Mouse (Mus musculus) adrenal gland, postnatal 14 days (tissue): ENCODE results near the gene Ebf4. TPM values are rescaled to one million over a fixed set of nuclear protein-coding genes. Genes with fewer than 3 reads are reported as not detected.

Experiments
- DNase-seq: peaks from one replicate; pipeline ENCODE4 v3.0.0; 2021; ENCODE audit warnings: mixed read lengths
- total RNA-seq: library from RNA; stranded (reverse); gene quantifications from 2 replicates; pipeline ENCODE4 v1.2.3, GENCODE M21; 2021

Gene Ebf4
- total RNA-seq, 1 experiment from 2014 or later = 3.6 TPM

DNA sequence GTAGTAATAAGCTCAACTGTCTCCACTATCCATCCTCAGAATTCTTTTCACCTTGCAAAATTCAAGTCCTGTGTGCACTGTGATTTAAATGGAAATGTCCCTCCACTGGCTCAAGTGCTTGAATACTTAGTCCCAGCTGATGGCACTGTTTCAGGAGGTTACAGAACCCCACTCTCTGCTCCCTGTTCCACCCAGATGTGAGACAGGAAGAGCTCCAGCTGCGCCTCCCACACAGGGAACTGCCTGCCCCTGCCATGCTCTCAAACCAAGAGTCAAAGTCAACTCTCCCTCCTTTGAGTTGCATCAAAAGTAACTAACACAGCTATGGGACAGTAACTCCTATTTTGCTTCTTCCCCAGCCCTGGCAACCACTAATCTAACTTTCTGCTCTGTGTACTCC is 91.2 kb downstream of the Ebf4 start:
- no peak for DNase-seq

DNA sequence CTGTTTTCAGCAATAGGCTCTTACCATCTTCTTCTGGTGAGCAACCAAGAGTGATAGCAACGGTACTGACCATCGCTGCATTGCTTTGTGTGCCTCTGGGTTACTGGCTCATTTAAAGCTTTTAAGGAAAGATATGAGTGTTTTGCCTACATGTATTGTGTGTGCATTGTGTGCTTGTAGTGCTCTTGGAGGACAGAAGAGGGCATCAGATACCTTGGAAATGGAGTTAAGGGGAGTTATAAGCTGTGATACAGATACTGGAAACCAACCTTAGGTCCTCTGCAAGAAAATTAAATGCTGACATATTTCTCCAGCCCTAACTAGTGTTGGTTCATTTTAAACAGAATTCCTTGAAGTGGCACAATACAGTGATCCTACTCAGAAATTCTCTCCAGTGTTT is 93.8 kb downstream of the Ebf4 start:
- no peak for DNase-seq

DNA sequence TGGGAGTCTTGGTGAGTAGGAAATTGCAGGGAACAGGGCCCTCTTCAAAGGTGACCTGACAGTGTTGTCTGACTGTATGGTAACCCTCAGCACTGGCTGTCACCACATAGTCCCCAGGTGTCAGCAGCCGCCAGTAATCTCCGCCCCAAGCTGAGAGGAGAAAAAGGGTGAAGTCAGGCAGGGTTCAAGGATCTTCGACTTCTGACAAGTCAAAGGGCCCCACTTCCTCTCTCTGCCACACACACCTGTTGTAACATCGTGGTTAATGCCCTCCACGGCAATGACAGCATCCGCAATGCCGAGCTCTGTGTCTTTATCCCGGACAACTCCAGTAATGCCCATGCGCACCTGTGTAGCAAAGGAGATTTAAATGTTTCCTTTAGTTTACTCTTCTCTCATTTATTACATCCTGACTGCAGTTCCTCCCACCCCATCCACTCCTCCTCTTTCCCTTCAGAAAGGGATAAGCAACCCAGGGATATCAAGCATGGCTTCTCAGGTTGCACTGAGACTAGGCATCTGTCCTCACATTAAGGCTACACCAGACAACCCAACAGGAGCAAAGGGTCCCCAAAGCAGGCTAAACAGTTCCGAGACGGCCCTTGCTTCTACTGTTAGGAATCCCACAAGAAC is 96.1 kb downstream of the Ebf4 start:
- no peak for DNase-seq

DNA sequence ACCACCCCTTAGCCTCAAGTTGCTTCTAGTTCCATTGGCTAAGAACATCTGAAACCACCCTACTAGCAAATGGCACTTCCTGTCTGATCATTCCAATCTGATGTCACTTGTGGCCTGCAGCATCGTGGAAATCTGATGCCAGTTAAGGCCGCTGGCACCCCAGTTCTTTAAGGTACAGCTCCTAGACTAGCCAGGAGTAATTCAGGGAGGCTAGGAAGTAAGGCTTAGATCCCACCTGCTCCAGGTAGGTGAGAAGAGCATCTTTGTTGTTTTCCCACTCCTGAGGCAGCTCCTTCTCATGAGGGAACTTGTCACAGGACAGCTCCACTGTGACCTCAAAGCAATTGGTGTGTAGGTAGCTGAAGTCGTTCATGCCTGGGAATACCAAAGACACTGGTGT is 97.9 kb downstream of the Ebf4 start:
- DNase-seq = no peak

DNA sequence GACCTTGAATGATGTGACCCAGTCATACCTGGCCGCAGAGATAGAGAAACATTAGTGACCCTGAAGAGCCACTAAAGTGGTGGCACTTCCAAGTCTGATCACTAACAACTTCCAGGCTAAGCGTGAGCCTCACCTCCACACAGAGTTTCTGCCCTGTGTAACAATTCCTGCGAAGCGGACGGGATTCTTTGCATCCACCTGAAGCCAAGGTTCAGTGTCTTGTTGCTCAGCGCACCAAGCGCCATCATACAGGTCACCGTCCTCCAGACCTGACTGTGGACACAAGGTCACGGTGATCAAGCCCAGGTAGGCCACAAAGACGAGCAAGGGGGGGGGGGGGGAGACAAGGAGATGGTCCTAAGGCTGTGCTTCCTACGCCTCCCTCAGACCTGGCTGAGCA is 100.7 kb downstream of the Ebf4 start:
- no peak for DNase-seq

DNA sequence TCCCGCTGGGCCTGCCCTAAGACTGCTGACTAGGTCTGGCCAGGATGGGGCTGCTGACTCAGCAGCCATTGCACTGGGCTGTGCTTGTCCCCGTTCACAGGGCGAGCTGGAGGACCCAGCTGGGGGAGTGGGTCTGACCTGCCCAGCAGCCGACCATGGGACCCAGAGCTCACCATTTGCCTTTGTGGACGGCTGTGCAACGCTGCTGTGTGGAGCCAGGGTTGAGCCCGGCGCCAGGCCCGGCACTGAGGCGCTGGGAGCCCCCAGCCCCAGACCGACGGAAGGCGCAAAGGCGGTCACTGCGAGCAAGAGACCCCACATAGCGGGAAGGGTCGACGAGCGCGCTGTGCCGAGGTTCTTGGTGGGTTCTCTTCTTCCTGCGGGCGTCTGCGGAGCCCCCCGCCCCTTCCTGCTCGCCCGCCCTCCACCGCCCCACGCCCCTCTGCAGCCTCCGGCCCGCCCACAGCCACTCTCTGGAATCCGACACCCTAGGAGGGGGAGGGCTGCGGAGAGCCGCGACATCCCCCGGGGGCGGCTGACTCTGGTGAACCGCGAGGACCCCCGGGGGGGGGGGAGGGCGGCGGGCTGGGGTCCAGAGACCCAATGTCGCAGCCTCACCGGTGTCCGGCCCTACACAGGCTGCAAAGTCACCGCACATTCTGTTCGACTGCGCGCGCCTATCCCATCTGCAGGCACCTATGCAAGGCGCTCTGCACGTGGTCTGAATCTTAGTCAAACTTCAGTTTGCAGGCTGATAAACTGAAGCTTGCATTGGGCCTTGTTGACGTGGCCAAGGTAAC is 102.4 kb downstream of the Ebf4 start, which contains the start of gene Cpxm1:
Gene Cpxm1, minus strand, starts transcription at position 389 of the 800 bp plus-strand sequence.
- peak; percentile 44 for DNase-seq

DNA sequence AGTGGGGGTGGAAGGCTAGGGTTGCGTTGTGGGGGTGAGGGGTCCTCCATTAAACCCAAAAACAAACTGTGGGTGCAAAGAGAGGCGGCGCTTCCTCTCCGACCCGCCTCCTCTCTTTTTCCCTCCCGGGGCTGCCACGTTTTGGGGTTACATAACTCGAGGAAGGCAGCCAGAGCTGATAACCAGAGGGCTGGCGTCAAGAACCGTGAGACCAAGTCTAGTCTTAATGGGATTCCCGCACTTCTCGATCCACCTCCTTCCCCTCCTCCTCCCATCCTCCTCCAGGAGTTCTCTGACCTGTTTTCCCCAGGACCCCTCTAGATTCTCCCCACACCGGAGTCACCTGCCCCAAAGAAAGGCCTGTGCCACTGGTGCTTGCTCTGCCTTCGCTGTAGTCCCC is 103.1 kb downstream of the Ebf4 start:
- peak; percentile 30 for DNase-seq

DNA sequence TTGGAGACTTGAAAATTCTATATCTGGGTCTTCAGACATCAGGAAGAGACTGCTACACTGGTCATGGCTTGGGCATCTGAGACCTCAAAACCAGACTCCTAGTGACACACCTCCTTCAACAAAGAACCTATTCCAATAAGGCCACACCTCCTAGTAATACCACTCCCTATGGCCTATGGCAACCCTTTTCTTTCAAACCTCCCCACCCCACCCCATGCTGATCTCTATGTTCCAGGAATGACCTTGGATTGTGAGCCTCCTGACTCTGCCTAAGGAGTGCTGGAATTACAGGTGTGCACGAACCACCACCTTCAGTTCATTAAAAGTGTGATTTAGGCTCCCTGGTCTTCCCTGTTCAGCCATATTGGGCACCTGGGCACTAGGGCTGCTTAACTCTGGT is 105.1 kb downstream of the Ebf4 start:
- no peak for DNase-seq

DNA sequence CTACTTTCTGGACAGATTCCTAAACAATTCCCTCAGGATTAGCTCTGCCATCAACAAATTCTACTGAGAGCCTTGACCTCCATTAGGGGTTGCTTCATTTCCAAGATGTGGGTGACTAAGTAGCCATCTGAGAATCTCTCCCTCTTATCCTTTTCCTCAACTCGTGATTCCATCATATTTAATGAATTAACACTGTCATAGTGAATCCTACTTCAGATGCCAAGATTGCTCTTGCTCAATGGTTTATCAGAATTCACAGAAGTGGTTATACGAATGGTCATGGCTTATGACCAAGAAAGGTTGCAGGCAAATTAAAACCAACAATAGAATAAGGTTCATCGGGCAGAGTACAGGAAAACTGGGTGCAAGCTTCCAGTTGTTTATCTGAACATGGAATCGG is 106.9 kb downstream of the Ebf4 start:
- no peak for DNase-seq

DNA sequence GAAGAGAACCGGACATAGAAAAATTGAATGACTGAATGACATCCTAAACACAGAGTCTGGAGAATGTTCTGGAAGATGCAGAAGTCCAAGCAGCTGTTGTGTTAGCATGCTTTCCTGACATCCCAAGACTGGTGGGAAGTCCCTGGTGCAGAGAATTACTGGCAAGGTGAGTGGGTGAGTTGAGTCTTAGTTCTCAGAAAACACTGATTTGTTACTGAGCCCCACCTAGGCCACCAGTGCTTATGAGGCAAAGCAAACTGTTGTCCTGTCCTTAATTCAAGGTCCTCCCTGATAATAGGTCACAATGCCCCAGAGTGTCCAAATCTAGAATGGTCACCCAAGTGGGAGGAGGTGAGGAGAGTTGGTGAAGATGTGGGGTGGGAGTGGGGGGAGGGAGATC is 110.0 kb downstream of the Ebf4 start, which contains the start of the genes Gm28372 and 1700020A23Rik:
Gene Gm28372, plus strand, starts transcription at position 301 of the 400 bp plus-strand sequence.
Gene 1700020A23Rik, plus strand, starts transcription at position 321 of the 400 bp plus-strand sequence.
- DNase-seq = no peak

DNA sequence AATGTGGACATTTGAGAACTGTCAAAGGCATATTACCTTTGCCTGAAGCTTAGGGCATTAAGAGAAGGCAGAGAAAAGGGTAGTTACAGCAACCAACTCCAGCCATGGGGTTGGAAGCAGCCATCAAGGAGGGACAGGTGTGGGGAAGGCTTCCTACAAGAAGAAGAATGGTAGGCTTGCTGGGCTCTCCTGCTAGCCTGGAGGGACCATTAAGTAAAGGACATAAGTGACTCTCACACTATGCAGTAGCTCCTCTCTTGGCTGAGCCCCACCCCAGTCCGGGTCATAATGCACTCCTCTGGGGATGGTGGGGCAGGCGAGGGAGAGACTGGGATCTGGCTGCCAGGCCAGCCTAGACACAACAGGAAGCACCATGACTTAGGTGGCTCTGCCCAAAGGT is 111.2 kb downstream of the Ebf4 start, which contains the start of gene Tmem239:
Gene Tmem239, plus strand, starts transcription at position 301 of the 400 bp plus-strand sequence.
- DNase-seq = no peak

DNA sequence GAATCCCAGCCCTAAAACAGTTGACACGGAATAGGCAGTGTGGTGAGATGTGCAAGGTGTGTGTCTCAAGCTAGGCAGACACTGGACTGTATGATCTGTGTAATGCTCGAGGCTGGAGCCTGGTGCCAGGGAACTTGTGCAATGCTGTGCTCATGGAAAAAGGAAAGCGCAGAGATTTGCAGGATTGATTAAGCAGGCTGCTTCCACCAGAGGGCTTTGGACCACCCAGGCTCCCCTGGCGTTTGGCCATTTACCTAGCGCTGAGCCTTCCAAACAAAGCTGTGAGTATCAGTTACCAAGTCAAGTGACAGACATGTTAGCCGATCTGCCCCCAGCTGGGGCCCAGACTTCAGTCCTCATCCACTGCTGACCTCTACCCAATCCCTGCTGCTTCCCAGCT is 113.2 kb downstream of the Ebf4 start:
- DNase-seq = no peak

DNA sequence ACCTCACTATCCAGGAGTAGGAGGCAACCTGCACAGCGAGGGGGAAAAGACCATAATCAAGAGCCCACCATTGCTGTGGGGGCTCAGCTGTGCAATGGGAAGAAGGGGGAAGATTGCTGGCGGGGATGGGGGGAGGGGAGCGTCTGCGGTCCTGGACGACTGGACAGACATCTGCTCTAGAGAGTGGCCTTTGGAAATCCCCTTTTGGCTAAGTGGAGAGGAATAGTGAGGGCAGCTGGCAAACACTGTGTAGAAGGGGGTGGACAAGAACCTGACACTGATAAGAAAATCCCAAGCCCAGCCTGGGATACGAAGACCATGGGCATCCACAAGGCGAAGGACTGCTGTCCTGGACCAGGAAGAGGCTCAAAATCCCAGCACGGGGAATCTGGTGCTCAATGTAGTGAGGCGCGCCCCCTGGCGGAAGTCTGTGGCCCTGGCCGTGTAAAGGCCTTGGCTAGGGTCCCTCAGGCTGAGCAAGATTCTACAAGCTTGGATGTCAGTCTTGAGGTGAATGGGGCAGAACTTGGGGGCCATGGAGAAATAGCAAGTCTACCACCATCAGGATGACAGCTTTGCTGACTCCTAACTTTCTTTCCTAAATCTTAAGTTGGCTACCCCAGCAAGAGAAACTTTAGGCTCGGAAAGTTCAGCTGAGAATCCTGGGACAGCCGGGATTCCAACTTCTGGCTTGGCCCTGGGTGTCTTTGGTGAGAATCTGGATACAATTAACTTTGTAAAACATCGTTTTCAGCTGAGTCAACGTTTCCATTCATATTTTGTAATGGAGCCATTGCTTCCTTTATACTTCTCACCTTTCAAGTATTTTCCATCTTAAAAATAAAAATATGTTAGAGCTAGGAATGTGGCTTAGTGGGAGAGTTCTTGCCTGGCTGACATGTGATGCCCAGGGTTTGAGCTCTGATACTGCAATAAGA is 116.9 kb downstream of the Ebf4 start:
- DNase-seq = peak; percentile 93

DNA sequence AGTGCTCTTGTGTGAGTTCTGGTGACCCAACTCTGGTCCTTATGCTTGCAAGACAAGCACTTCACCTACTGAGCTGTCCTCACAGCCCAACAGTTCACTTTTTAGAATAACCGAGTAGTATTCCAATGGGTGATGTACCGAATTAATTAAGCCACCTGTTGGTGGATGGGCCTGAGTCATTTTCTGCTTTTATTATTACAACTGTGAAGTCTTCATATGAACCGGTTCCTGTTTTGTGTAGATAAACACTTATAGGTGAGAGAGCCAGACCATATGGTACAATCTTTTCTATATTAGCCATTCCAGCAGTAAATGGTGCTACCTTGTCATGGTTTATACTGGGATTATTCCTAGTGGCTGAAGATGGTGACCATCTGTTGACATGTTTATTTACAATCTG is 117.8 kb downstream of the Ebf4 start:
- DNase-seq = no peak

DNA sequence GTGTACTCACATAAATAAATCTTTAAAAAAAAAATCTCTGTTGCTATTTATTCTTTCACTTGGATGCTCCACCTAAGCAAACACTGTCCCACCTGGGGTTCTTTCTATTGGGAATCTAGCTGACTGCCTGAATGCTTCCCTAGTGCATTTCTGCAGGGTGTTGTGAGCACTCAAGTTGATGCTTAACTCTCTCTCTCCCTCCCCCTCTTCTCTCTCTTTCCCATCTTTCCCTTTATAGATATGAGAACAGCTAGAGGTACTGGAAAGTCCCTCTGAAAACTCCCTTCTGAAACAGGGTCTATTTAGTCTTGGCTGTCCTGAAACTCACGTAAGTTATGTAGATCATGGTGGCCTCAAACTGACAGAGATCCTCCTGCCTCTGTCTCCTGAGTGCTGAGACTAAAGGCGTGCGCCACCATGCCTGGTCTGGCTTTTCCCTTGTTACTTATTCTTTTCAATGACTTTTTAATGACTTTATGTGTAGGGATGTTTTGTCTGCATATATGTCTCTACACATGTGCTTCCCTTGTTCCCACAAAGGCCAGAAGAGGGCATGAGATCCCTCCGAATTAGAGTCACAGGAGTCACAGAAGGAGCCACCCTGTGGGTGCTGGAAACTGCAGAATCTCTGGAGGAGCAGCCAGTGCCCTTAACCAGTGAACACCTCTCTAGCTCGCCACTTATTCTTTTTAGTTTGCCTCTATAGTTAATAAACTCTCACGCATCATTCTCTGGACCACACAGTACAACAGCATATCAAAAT is 119.3 kb downstream of the Ebf4 start:
- DNase-seq = no peak

Other genes starting within 250 kb of the Ebf4 start
- gene Tgm6, start 182.8 kb upstream of the Ebf4 start, total RNA-seq = not detected in 2 replicates
- 182 and 196 TPM in 2 replicates for gene Snrpb, start 115.8 kb upstream of the Ebf4 start, total RNA-seq
- not detected in 2 replicates for gene Tmc2, start 100.0 kb upstream of the Ebf4 start, total RNA-seq
- gene Nop56, start 20.7 kb upstream of the Ebf4 start, total RNA-seq = 115 and 124 TPM in 2 replicates
- 729 and 784 TPM in 2 replicates for gene Idh3b, start 10.6 kb upstream of the Ebf4 start, total RNA-seq
- 10.2 and 12.2 TPM in 2 replicates for gene Cpxm1, start 102.4 kb downstream of the Ebf4 start, total RNA-seq
- gene Gm28372, start 110.1 kb downstream of the Ebf4 start, total RNA-seq = not detected in 2 replicates
- not detected in 2 replicates for gene 1700020A23Rik, start 110.1 kb downstream of the Ebf4 start, total RNA-seq
- gene Tmem239, start 111.3 kb downstream of the Ebf4 start, total RNA-seq = not detected in 2 replicates
- 51.3 and 54.4 TPM in 2 replicates for gene Vps16, start 129.2 kb downstream of the Ebf4 start, total RNA-seq
- gene Pced1a, start 129.5 kb downstream of the Ebf4 start, total RNA-seq = 13.6 TPM in 2 replicates
- 100 and 101 TPM in 2 replicates for gene Ptpra, start 155.1 kb downstream of the Ebf4 start, total RNA-seq